Mouse (Mus musculus) liver, embryonic 15.5 days (tissue): ENCODE results near the gene Gm853. TPM values are rescaled to one million over a fixed set of nuclear protein-coding genes. Genes with fewer than 3 reads are reported as not detected.
A peak's percentile ranks its signal among the peaks of the same experiment; 100 is the strongest.
"Not testable (repeated sequence)": the region's sequence is repeated elsewhere in the genome, so short reads cannot be mapped to it uniquely, and the experiment has no call there.

ENCODE experiments used
- ATAC-seq: fragments of 200-750 bp; cut with Nextera tagmentation; 2 replicates; pipeline ENCODE4 v1.8.0; 2017; ENCODE audit warnings: moderate number of reproducible peaks, mild to moderate bottlenecking, moderate library complexity; ENCODE audit not compliant: insufficient read depth
- H3K27ac ChIP-seq: fragments of 300-500 bp; sonication (generic); replicated peaks from 2 replicates; pipeline ENCODE4 v1.5.1; 2015; ENCODE audit warnings: mild to moderate bottlenecking, inconsistent platforms
- H3K27me3 ChIP-seq: fragments of 300-500 bp; sonication (generic); 2 replicates; pipeline ENCODE4 v1.6.1; 2015; ENCODE audit warnings: mild to moderate bottlenecking, inconsistent platforms
- H3K36me3 ChIP-seq: fragments of 300-500 bp; sonication (generic); replicated peaks from 2 replicates; pipeline ENCODE4 v1.6.1; 2015; ENCODE audit warnings: moderate library complexity, mild to moderate bottlenecking, inconsistent platforms
- H3K4me1 ChIP-seq: fragments of 300-500 bp; sonication (generic); replicated peaks from 2 replicates; pipeline ENCODE4 v1.6.1; 2015; ENCODE audit warnings: inconsistent platforms
- H3K4me2 ChIP-seq: fragments of 300-500 bp; sonication (generic); 2 replicates; pipeline ENCODE4 v1.6.1; 2015; ENCODE audit warnings: moderate library complexity, mild to moderate bottlenecking, inconsistent platforms
- H3K4me3 ChIP-seq: fragments of 300-500 bp; sonication (generic); replicated peaks from 2 replicates; pipeline ENCODE4 v1.5.1; 2015; ENCODE audit warnings: mild to moderate bottlenecking, inconsistent platforms
- H3K9ac ChIP-seq: fragments of 300-500 bp; sonication (generic); 2 replicates; pipeline ENCODE4 v1.6.1; 2015; ENCODE audit warnings: moderate library complexity, mild to moderate bottlenecking, inconsistent platforms
- H3K9me3 ChIP-seq: fragments of 300-500 bp; sonication (generic); replicated peaks from 2 replicates; pipeline ENCODE4 v1.6.1; 2016; ENCODE audit warnings: inconsistent platforms
- WGBS: fragments of 180-500 bp; shearing (Covaris S2); methylation state at CpG from one replicate; pipeline ENCODE4 v1.1.7; 2015; ENCODE audit warnings: mixed read lengths; ENCODE audit not compliant: insufficient replicate concordance; 5-methylcytosine and 5-hydroxymethylcytosine counted together
- polyA plus RNA-seq: library from polyadenylated mRNA; unstranded; fragments of >200 nt; fragmentation: Nextera tagmentation; extraction: Ambion mirVana; gene quantifications from 2 replicates; pipeline ENCODE4 v1.2.1, GENCODE M21; 2015

The Gm853 gene
- polyA plus RNA-seq, 1 experiment from 2014 or later, result not detected

GRCm38 (mm10) chr4:130251172-130251705 lies 29.0 kb upstream of the Gm853 start:
- ATAC-seq, result no peak
- Histone ChIP-seq H3K4me2 (peak overlapping the region; percentile 71), H3K4me3 (peak overlapping the region; percentile 60)

GRCm38 (mm10) chr4:130248636-130249035 lies 26.4 kb upstream of the Gm853 start:
- no peaks in the 10 kb centered on the region for H3K36me3 ChIP-seq
- no peak overlapping the region for H3K4me3 ChIP-seq
- 58% methylated on average over 3 of the region's 3 CpGs for WGBS
- ATAC-seq, result no peak
- peaks cover 28% of the 10 kb centered on the region for H3K27me3 ChIP-seq
- H3K4me2 ChIP-seq, result no peak overlapping the region
- H3K27ac ChIP-seq, result no peak overlapping the region
- H3K9me3 ChIP-seq, result no peaks in the 10 kb centered on the region
- H3K4me1 ChIP-seq, result peaks cover 63% of the 10 kb centered on the region
- H3K9ac ChIP-seq, result no peak overlapping the region

More at GRCm38 (mm10) chr4:130251172-130251705, 29.0 kb upstream of the Gm853 start:
- 21% methylated on average over 7 of the region's 7 CpGs for WGBS
- peaks cover 17% of the 10 kb centered on the region for H3K27me3 ChIP-seq
- H3K4me1 ChIP-seq, result peaks cover 45% of the 10 kb centered on the region
- no peaks in the 10 kb centered on the region for H3K9me3 ChIP-seq
- H3K27ac ChIP-seq, result peak overlapping the region; percentile 97
- no peaks in the 10 kb centered on the region for H3K36me3 ChIP-seq
- H3K9ac ChIP-seq, result peak overlapping the region; percentile 60

GRCm38 (mm10) chr4:130246132-130246531 lies 23.9 kb upstream of the Gm853 start:
- Histone ChIP-seq H3K9me3 (no peaks in the 10 kb centered on the region), H3K4me1 (peaks cover 58% of the 10 kb centered on the region), H3K9ac (no peak overlapping the region), H3K4me3 (no peak overlapping the region), H3K27me3 (peaks cover 28% of the 10 kb centered on the region), H3K27ac (no peak overlapping the region), H3K36me3 (no peaks in the 10 kb centered on the region), H3K4me2 (no peak overlapping the region)
- ATAC-seq, result no peak
- 1% methylated on average over 6 of the region's 6 CpGs for WGBS

- H3K27ac ChIP-seq, result peak overlapping the region; percentile 78
- no peak overlapping the region for H3K9ac ChIP-seq
- H3K4me2 ChIP-seq, result peak overlapping the region; percentile 54
- peaks cover 28% of the 10 kb centered on the region for H3K27me3 ChIP-seq
- no peak for ATAC-seq
- 26% methylated on average over 8 of the region's 8 CpGs for WGBS
- no peaks in the 10 kb centered on the region for H3K9me3 ChIP-seq
- H3K36me3 ChIP-seq, result no peaks in the 10 kb centered on the region
- peak overlapping the region; percentile 41 for H3K4me3 ChIP-seq
- H3K4me1 ChIP-seq, result peaks cover 52% of the 10 kb centered on the region
These were observed 22.5 kb upstream of the Gm853 start for GRCm38 (mm10) chr4:130244749-130245148.

GRCm38 (mm10) chr4:130243621-130244020 lies 21.4 kb upstream of the Gm853 start:
- WGBS, result 24% methylated on average over 1 of the region's 1 CpGs
- H3K9ac ChIP-seq, H3K36me3 ChIP-seq, H3K9me3 ChIP-seq: not testable (repeated sequence)
- Histone ChIP-seq H3K4me1 (peaks cover 52% of the 10 kb centered on the region), H3K4me3 (peak overlapping the region; percentile 41), H3K4me2 (peak overlapping the region; percentile 54), H3K27me3 (peaks cover 28% of the 10 kb centered on the region), H3K27ac (peak overlapping the region; percentile 80)
- peak; percentile 58 for ATAC-seq

GRCm38 (mm10) chr4:130242956-130243355 lies 20.8 kb upstream of the Gm853 start:
- WGBS, result 64% methylated on average over 5 of the region's 5 CpGs

GRCm38 (mm10) chr4:130240695-130241094 lies 18.5 kb upstream of the Gm853 start:
- H3K27me3 ChIP-seq, result peaks cover 7% of the 10 kb centered on the region; the same call in 1 of the 2 replicates
- no peak for ATAC-seq
- WGBS, result 26% methylated on average over 5 of the region's 5 CpGs

More at GRCm38 (mm10) chr4:130242956-130243355, 20.8 kb upstream of the Gm853 start:
- ATAC-seq, result peak; percentile 83
- Histone ChIP-seq H3K27ac (peak overlapping the region; percentile 80), H3K36me3 (no peaks in the 10 kb centered on the region), H3K9ac (peak overlapping the region; percentile 43; the same call in 1 of the 2 replicates), H3K4me1 (peaks cover 52% of the 10 kb centered on the region), H3K4me3 (peak overlapping the region; percentile 41), H3K27me3 (peaks cover 28% of the 10 kb centered on the region), H3K9me3 (no peaks in the 10 kb centered on the region), H3K4me2 (peak overlapping the region; percentile 54)

GRCm38 (mm10) chr4:130237607-130238006 lies 15.4 kb upstream of the Gm853 start:
- no peak overlapping the region for H3K4me3 ChIP-seq
- peaks cover 12% of the 10 kb centered on the region for H3K4me1 ChIP-seq
- H3K9me3 ChIP-seq, result no peaks in the 10 kb centered on the region
- ATAC-seq, result no peak
- no peak overlapping the region for H3K4me2 ChIP-seq
- no peak overlapping the region for H3K27ac ChIP-seq
- WGBS, result 71% methylated on average over 4 of the region's 4 CpGs
- no peak overlapping the region for H3K9ac ChIP-seq
- H3K27me3 ChIP-seq, result no peaks in the 10 kb centered on the region
- no peaks in the 10 kb centered on the region for H3K36me3 ChIP-seq

More at GRCm38 (mm10) chr4:130240695-130241094, 18.5 kb upstream of the Gm853 start:
- no peak overlapping the region for H3K4me3 ChIP-seq
- H3K9ac ChIP-seq, result no peak overlapping the region
- no peaks in the 10 kb centered on the region for H3K36me3 ChIP-seq
- no peak overlapping the region for H3K27ac ChIP-seq
- no peak overlapping the region for H3K4me2 ChIP-seq
- peaks cover 42% of the 10 kb centered on the region for H3K4me1 ChIP-seq
- H3K9me3 ChIP-seq, result no peaks in the 10 kb centered on the region

- no peak for ATAC-seq
- no peak overlapping the region for H3K27ac ChIP-seq
- WGBS, result 40% methylated on average over 8 of the region's 8 CpGs
- no peaks in the 10 kb centered on the region for H3K9me3 ChIP-seq
- no peaks in the 10 kb centered on the region for H3K36me3 ChIP-seq
- no peaks in the 10 kb centered on the region for H3K27me3 ChIP-seq
- H3K4me3 ChIP-seq, result no peak overlapping the region
- H3K9ac ChIP-seq, result no peak overlapping the region
- H3K4me2 ChIP-seq, result no peak overlapping the region
- 0 out of 2 replicates have a peak, but pooled peaks cover 2% of the 10 kb centered on the region for H3K4me1 ChIP-seq
These were observed 14.2 kb upstream of the Gm853 start for GRCm38 (mm10) chr4:130236361-130236760.

GRCm38 (mm10) chr4:130224071-130224470 lies 1.9 kb upstream of the Gm853 start:
- ATAC-seq, result no peak
- H3K4me1 ChIP-seq, result no peaks in the 10 kb centered on the region
- no peak overlapping the region for H3K4me2 ChIP-seq
- H3K27me3 ChIP-seq, result peaks cover 32% of the 10 kb centered on the region
- no peak overlapping the region for H3K9ac ChIP-seq
- no peaks in the 10 kb centered on the region for H3K36me3 ChIP-seq
- H3K27ac ChIP-seq, result no peak overlapping the region
- H3K4me3 ChIP-seq, result no peak overlapping the region
- no peaks in the 10 kb centered on the region for H3K9me3 ChIP-seq

GRCm38 (mm10) chr4:130220176-130220575 lies 2.0 kb downstream of the Gm853 start:
- Histone ChIP-seq H3K36me3 (no peaks in the 10 kb centered on the region), H3K9ac (no peak overlapping the region), H3K27me3 (peaks cover 34% of the 10 kb centered on the region), H3K4me1 (peaks cover 3% of the 10 kb centered on the region; the same call in 1 of the 2 replicates), H3K4me3 (no peak overlapping the region), H3K9me3 (no peaks in the 10 kb centered on the region), H3K4me2 (no peak overlapping the region), H3K27ac (no peak overlapping the region)
- no peak for ATAC-seq
- 46% methylated on average over 9 of the region's 9 CpGs for WGBS

- H3K9ac ChIP-seq, result no peak overlapping the region
- H3K4me3 ChIP-seq, result no peak overlapping the region
- H3K9me3 ChIP-seq, result no peaks in the 10 kb centered on the region
- H3K27ac ChIP-seq, result no peak overlapping the region
- H3K4me1 ChIP-seq, result peaks cover 44% of the 10 kb centered on the region
- no peak for ATAC-seq
- H3K4me2 ChIP-seq, result no peak overlapping the region
- WGBS, result 72% methylated on average over 8 of the region's 8 CpGs
- H3K27me3 ChIP-seq, result peaks cover 10% of the 10 kb centered on the region; the same call in 1 of the 2 replicates
- no peaks in the 10 kb centered on the region for H3K36me3 ChIP-seq
These were observed 6.8 kb downstream of the Gm853 start for GRCm38 (mm10) chr4:130215392-130215791.
